Mouse (Mus musculus) hindbrain, embryonic 15.5 days (tissue): Measurements from ENCODE around the gene Lect2. TPM values are rescaled to one million over a fixed set of nuclear protein-coding genes. Genes with fewer than 3 reads are reported as not detected.
A peak's percentile ranks its signal among the peaks of the same experiment; 100 is the strongest.

Source experiments
- ATAC-seq: fragments of 200-750 bp; cut with Nextera tagmentation; 2 replicates; pipeline ENCODE4 v1.8.0; 2017; ENCODE audit warnings: low read depth, moderate number of reproducible peaks, moderate TSS enrichment; ENCODE audit not compliant: low FRiP score
- H3K27ac ChIP-seq: fragments of 300-500 bp; sonication (generic); replicated peaks from 2 replicates; pipeline ENCODE4 v1.5.1; 2015; ENCODE audit warnings: mild to moderate bottlenecking, inconsistent platforms
- H3K27me3 ChIP-seq: fragments of 300-500 bp; sonication (generic); 2 replicates; pipeline ENCODE4 v1.6.1; 2015; ENCODE audit warnings: control low read depth, inconsistent platforms
- H3K36me3 ChIP-seq: fragments of 300-500 bp; sonication (generic); 2 replicates; pipeline ENCODE4 v1.6.1; 2015; ENCODE audit warnings: control low read depth, inconsistent platforms
- H3K4me1 ChIP-seq: fragments of 300-500 bp; sonication (generic); replicated peaks from 2 replicates; pipeline ENCODE4 v1.6.1; 2015; ENCODE audit warnings: control low read depth, inconsistent platforms
- H3K4me2 ChIP-seq: fragments of 300-500 bp; sonication (generic); 2 replicates; pipeline ENCODE4 v1.6.1; 2015; ENCODE audit warnings: moderate library complexity, mild to moderate bottlenecking, inconsistent platforms
- H3K4me3 ChIP-seq: fragments of 300-500 bp; sonication (generic); 2 replicates; pipeline ENCODE4 v1.5.1; 2015; ENCODE audit warnings: mild to moderate bottlenecking, inconsistent platforms
- H3K9ac ChIP-seq: fragments of 300-500 bp; sonication (generic); 2 replicates; pipeline ENCODE4 v1.6.1; 2015; ENCODE audit warnings: inconsistent platforms
- H3K9me3 ChIP-seq: fragments of 300-500 bp; sonication (generic); 2 replicates; pipeline ENCODE4 v1.6.1; 2016; ENCODE audit warnings: control low read depth, inconsistent platforms
- WGBS: fragments of 180-500 bp; shearing (Covaris S2); methylation state at CpG from one replicate; pipeline ENCODE4 v1.1.7; 2015; 5-methylcytosine and 5-hydroxymethylcytosine counted together
- polyA plus RNA-seq: library from polyadenylated mRNA; unstranded; fragments of >200 nt; fragmentation: Nextera tagmentation; extraction: Ambion mirVana; gene quantifications from 2 replicates; pipeline ENCODE4 v1.2.1, GENCODE M21; 2015

The Lect2 gene
- polyA plus RNA-seq, 1 experiment from 2014 or later, result 0.18 TPM

- Histone ChIP-seq H3K4me2 (no peak overlapping the region), H3K9me3 (no peaks in the 10 kb centered on the region), H3K9ac (no peak overlapping the region), H3K4me1 (peaks cover 21% of the 10 kb centered on the region), H3K27ac (no peak overlapping the region), H3K27me3 (no peaks in the 10 kb centered on the region), H3K36me3 (no peaks in the 10 kb centered on the region), H3K4me3 (no peak overlapping the region)
- peak; percentile 63 for ATAC-seq
- WGBS, result 12% methylated on average over 3 of the region's 3 CpGs
Measured at GRCm38 (mm10) chr13:56581512-56581911, 33.2 kb upstream of the Lect2 start.

- Histone ChIP-seq H3K4me3 (no peak overlapping the region), H3K4me2 (no peak overlapping the region), H3K4me1 (peaks cover 21% of the 10 kb centered on the region), H3K27ac (no peak overlapping the region), H3K36me3 (no peaks in the 10 kb centered on the region), H3K27me3 (no peaks in the 10 kb centered on the region), H3K9me3 (no peaks in the 10 kb centered on the region), H3K9ac (no peak overlapping the region)
- WGBS, result 66% methylated on average over 5 of the region's 5 CpGs
- ATAC-seq, result no peak
Measured at GRCm38 (mm10) chr13:56580450-56580849, 32.1 kb upstream of the Lect2 start.

GRCm38 (mm10) chr13:56578097-56578496, 29.8 kb upstream of the Lect2 start:
- Histone ChIP-seq H3K4me1 (peaks cover 20% of the 10 kb centered on the region), H3K27me3 (no peaks in the 10 kb centered on the region), H3K27ac (no peak overlapping the region), H3K9me3 (no peaks in the 10 kb centered on the region), H3K36me3 (no peaks in the 10 kb centered on the region), H3K4me3 (no peak overlapping the region), H3K4me2 (no peak overlapping the region), H3K9ac (no peak overlapping the region)
- WGBS, result 79% methylated on average over 5 of the region's 5 CpGs
- ATAC-seq, result no peak

GRCm38 (mm10) chr13:56575701-56576321, 27.5 kb upstream of the Lect2 start:
- Histone ChIP-seq H3K36me3 (no peaks in the 10 kb centered on the region), H3K27ac (no peak overlapping the region), H3K4me1 (0 out of 2 replicates have a peak, but pooled peaks cover under 1% of the 10 kb centered on the region), H3K27me3 (no peaks in the 10 kb centered on the region), H3K9ac (no peak overlapping the region), H3K4me3 (no peak overlapping the region), H3K4me2 (no peak overlapping the region), H3K9me3 (no peaks in the 10 kb centered on the region)
- WGBS, result 66% methylated on average over 12 of the region's 12 CpGs
- ATAC-seq, result no peak

- 81% methylated on average over 4 of the region's 4 CpGs for WGBS
- H3K4me2 ChIP-seq, result no peak overlapping the region
Measured at GRCm38 (mm10) chr13:56575074-56575473, 26.8 kb upstream of the Lect2 start.

GRCm38 (mm10) chr13:56571645-56572044, 23.3 kb upstream of the Lect2 start:
- Histone ChIP-seq H3K9ac (no peak overlapping the region), H3K4me3 (no peak overlapping the region), H3K27ac (no peak overlapping the region), H3K9me3 (no peaks in the 10 kb centered on the region), H3K36me3 (no peaks in the 10 kb centered on the region), H3K4me2 (no peak overlapping the region), H3K27me3 (no peaks in the 10 kb centered on the region), H3K4me1 (no peaks in the 10 kb centered on the region)
- WGBS, result 92% methylated on average over 8 of the region's 8 CpGs
- ATAC-seq, result no peak

More at GRCm38 (mm10) chr13:56575074-56575473, 26.8 kb upstream of the Lect2 start:
- H3K36me3 ChIP-seq, result no peaks in the 10 kb centered on the region
- no peak overlapping the region for H3K27ac ChIP-seq
- ATAC-seq, result no peak
- no peak overlapping the region for H3K9ac ChIP-seq
- no peaks in the 10 kb centered on the region for H3K4me1 ChIP-seq
- H3K9me3 ChIP-seq, result no peaks in the 10 kb centered on the region
- no peak overlapping the region for H3K4me3 ChIP-seq
- no peaks in the 10 kb centered on the region for H3K27me3 ChIP-seq

- H3K9ac ChIP-seq, result no peak overlapping the region
- H3K36me3 ChIP-seq, result no peaks in the 10 kb centered on the region
- no peak overlapping the region for H3K27ac ChIP-seq
- H3K4me3 ChIP-seq, result no peak overlapping the region
- no peak for ATAC-seq
- peaks cover 4% of the 10 kb centered on the region; the same call in 1 of the 2 replicates for H3K4me1 ChIP-seq
- H3K27me3 ChIP-seq, result no peaks in the 10 kb centered on the region
- no peak overlapping the region for H3K4me2 ChIP-seq
- H3K9me3 ChIP-seq, result no peaks in the 10 kb centered on the region
- WGBS, result 51% methylated on average over 10 of the region's 10 CpGs
Measured at GRCm38 (mm10) chr13:56566336-56566735, 18.0 kb upstream of the Lect2 start.

GRCm38 (mm10) chr13:56563075-56563474, 14.8 kb upstream of the Lect2 start:
- no peaks in the 10 kb centered on the region for H3K36me3 ChIP-seq
- peaks cover 4% of the 10 kb centered on the region; the same call in 1 of the 2 replicates for H3K4me1 ChIP-seq
- WGBS, result 40% methylated on average over 6 of the region's 6 CpGs
- H3K27me3 ChIP-seq, result peaks cover 3% of the 10 kb centered on the region; the same call in 1 of the 2 replicates
- no peak overlapping the region for H3K27ac ChIP-seq
- H3K4me2 ChIP-seq, result no peak overlapping the region
- H3K9ac ChIP-seq, result no peak overlapping the region
- no peaks in the 10 kb centered on the region for H3K9me3 ChIP-seq
- H3K4me3 ChIP-seq, result no peak overlapping the region
- no peak for ATAC-seq

- no peak for ATAC-seq
- 75% methylated on average over 8 of the region's 8 CpGs for WGBS
- no peaks in the 10 kb centered on the region; the same call in 1 of the 2 replicates for H3K4me1 ChIP-seq
Measured at GRCm38 (mm10) chr13:56561129-56561528, 12.8 kb upstream of the Lect2 start.

GRCm38 (mm10) chr13:56559841-56560370, 11.6 kb upstream of the Lect2 start:
- Histone ChIP-seq H3K4me1 (no peaks in the 10 kb centered on the region), H3K4me2 (no peak overlapping the region), H3K27ac (no peak overlapping the region), H3K27me3 (peaks cover 3% of the 10 kb centered on the region; the same call in 1 of the 2 replicates), H3K4me3 (no peak overlapping the region), H3K9ac (no peak overlapping the region), H3K9me3 (no peaks in the 10 kb centered on the region), H3K36me3 (no peaks in the 10 kb centered on the region)
- 87% methylated on average over 6 of the region's 6 CpGs for WGBS
- ATAC-seq, result no peak

More at GRCm38 (mm10) chr13:56561129-56561528, 12.8 kb upstream of the Lect2 start:
- H3K9ac ChIP-seq, result no peak overlapping the region
- H3K4me3 ChIP-seq, result no peak overlapping the region
- no peaks in the 10 kb centered on the region for H3K36me3 ChIP-seq
- no peak overlapping the region for H3K4me2 ChIP-seq
- no peaks in the 10 kb centered on the region for H3K9me3 ChIP-seq
- peaks cover 3% of the 10 kb centered on the region; the same call in 1 of the 2 replicates for H3K27me3 ChIP-seq
- no peak overlapping the region for H3K27ac ChIP-seq

- no peak for ATAC-seq
- no peak overlapping the region for H3K4me2 ChIP-seq
- H3K9me3 ChIP-seq, result no peaks in the 10 kb centered on the region
- H3K27me3 ChIP-seq, result peaks cover 3% of the 10 kb centered on the region; the same call in 1 of the 2 replicates
- H3K4me3 ChIP-seq, result no peak overlapping the region
- H3K27ac ChIP-seq, result no peak overlapping the region
- H3K9ac ChIP-seq, result no peak overlapping the region
- H3K36me3 ChIP-seq, result no peaks in the 10 kb centered on the region
- whole genome bisulfite sequencing, result 39% methylated on average over 3 of the region's 3 CpGs
- 0 out of 2 replicates have a peak, but pooled peaks cover 3% of the 10 kb centered on the region for H3K4me1 ChIP-seq
Measured at GRCm38 (mm10) chr13:56558811-56559210, 10.5 kb upstream of the Lect2 start.

- no peak overlapping the region for H3K9ac ChIP-seq
- H3K4me2 ChIP-seq, result no peak overlapping the region
- no peaks in the 10 kb centered on the region for H3K9me3 ChIP-seq
- H3K4me3 ChIP-seq, result no peak overlapping the region
- peaks cover 3% of the 10 kb centered on the region; the same call in 1 of the 2 replicates for H3K27me3 ChIP-seq
- H3K27ac ChIP-seq, result no peak overlapping the region
- H3K4me1 ChIP-seq, result 0 out of 2 replicates have a peak, but pooled peaks cover 3% of the 10 kb centered on the region
- 89% methylated on average over 3 of the region's 3 CpGs for WGBS
- no peak for ATAC-seq
- H3K36me3 ChIP-seq, result no peaks in the 10 kb centered on the region
Measured at GRCm38 (mm10) chr13:56556701-56557100, 8.4 kb upstream of the Lect2 start.
